Mouse (Mus musculus): ENCODE results near the gene Gpi1.

- TF ChIP-seq EP300 (IDR thresholded peaks at IDR 0.05; ENCODE audit: low read depth in 1 of 2, low read length in 2 of 2) (no peak), USF1 (IDR thresholded peaks at IDR 0.05; ENCODE audit: low read depth, low read length) (no peak), POLR2A (IDR thresholded peaks at IDR 0.05; ENCODE audit: control insufficient read depth in 1 of 2, insufficient read depth in 1 of 2, low read depth in 1 of 2, low read length in 2 of 2, poor library complexity in 1 of 2) (no peak), CTCF (IDR thresholded peaks at IDR 0.05 in 2 of 3, conservative IDR thresholded peaks at IDR 0.05 in 1 of 3; ENCODE audit: control insufficient read depth in 1 of 3, insufficient read depth in 1 of 3, low read depth in 2 of 3, low read length in 3 of 3, poor library complexity in 1 of 3, severe bottlenecking in 1 of 3) (no peak), CHD1 (IDR thresholded peaks at IDR 0.05; ENCODE audit: low read depth, low read length) (no peak), JUND (IDR thresholded peaks at IDR 0.05; ENCODE audit: low read depth, low read length) (no peak), UBTF (IDR thresholded peaks at IDR 0.05; ENCODE audit: borderline replicate concordance, insufficient read depth, low read depth, low read length) (no peak), TCF12 (IDR thresholded peaks at IDR 0.05; ENCODE audit: low read depth, low read length) (no peak), POLR2AphosphoS5 (IDR thresholded peaks at IDR 0.05; ENCODE audit: borderline replicate concordance, low read depth, low read length) (no peak), TBP (IDR thresholded peaks at IDR 0.05; ENCODE audit: low read depth, low read length) (no peak), MXI1 (IDR thresholded peaks at IDR 0.05; ENCODE audit: low read depth, low read length) (no peak)
Observed at GRCm38 (mm10) chr7:34255916-34256315, 25.8 kb upstream of the Gpi1 start.

All from MEL (cell line).